Mouse (Mus musculus) adrenal gland, adult 2 months (tissue): ENCODE results near the gene Gm14296. TPM values are rescaled to one million over a fixed set of nuclear protein-coding genes. Genes with fewer than 3 reads are reported as not detected.
"Not testable (repeated sequence)": the region's sequence is repeated elsewhere in the genome, so short reads cannot be mapped to it uniquely, and the experiment has no call there.

Experiments used
- DNase-seq: peaks from one replicate; pipeline ENCODE4 v3.0.0; 2021
- long read RNA-seq: library from polyadenylated mRNA; stranded (forward); transcript quantifications from one replicate; pipeline ENCODE4 v2.0.0, GENCODE M21; 2021
- polyA plus RNA-seq: library from polyadenylated mRNA; depleted of rRNA; stranded (reverse); fragments of >200 nt; gene quantifications from 2 replicates; pipeline ENCODE4 v1.2.3, GENCODE M21; 2012; rRNA removed
- total RNA-seq, 2 experiments: library from RNA; stranded (reverse); gene quantifications; 2 replicates each; pipeline ENCODE4 v1.2.3; 2021

The Gm14296 gene
- total RNA-seq, result 10 to 100 TPM in 1 of 2 experiments, 1 to 10 TPM in 1; 6.4 to 11.8 TPM
- polyA plus RNA-seq, result 0.54 and 0.90 TPM in 2 replicates
- long read RNA-seq, partial matches to known transcripts, result 1 of 1 reads
- long read RNA-seq, other reads (novel, unspliced or antisense), result 0 of 1 reads

DNA sequence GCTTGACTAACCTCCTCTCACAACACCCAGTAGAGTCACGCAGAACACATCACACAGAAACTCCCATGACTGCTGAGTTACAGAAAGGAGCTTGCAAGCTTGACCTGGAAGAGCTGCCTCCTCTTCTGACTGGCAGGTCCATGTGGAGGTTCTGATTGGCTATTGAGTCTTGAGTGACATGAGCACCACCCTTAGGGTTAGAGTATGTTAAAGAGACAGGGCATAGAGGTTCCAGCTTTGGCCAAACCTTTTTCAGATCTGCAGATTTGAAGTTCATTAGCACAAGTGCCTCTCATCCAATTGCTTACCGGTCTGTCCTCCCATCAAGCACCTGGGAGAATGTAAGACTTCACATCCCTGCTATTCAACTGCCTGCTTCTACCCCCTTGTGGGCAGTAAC lies at the start of gene Gm14296:
Gm14296 (minus strand) TSS at position 101 of the 400 bp plus-strand sequence.
- not testable (repeated sequence) for DNase-seq

DNA sequence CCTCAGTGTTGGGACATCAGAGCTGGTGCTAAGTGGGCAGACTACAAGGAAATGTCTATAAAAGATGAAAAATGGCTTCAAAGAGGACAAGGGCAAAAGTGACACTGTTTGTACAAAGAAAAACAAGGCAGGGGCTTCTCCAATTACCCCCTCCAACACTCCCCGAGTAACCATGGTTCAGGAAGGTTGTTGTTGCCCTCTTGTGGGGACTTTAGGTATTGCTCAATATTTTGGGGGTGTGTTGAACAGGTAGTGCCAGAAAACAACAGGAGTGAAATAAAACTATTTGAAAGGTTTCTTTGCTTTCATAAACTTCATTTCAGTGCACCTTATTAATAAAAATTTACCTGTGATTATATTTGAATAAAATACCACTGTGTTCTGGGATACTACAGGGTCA lies 22.1 kb downstream of the Gm14296 start:
- not testable (repeated sequence) for DNase-seq

Other genes starting within 250 kb of the Gm14296 start
- 10 to 100 TPM; 11.0 to 13.0 TPM for gene Gm14305, start 219.5 kb downstream of the Gm14296 start, total RNA-seq
- 0.39 and 0.67 TPM in 2 replicates for gene Gm14305, start 219.5 kb downstream of the Gm14296 start, polyA plus RNA-seq
- gene Gm14295, start 129.2 kb downstream of the Gm14296 start, total RNA-seq, result 10 to 100 TPM in 1 of 2 experiments, 1 to 10 TPM in 1; 9.0 to 10.3 TPM
- 0.51 and 0.73 TPM in 2 replicates for gene Gm14295, start 129.2 kb downstream of the Gm14296 start, polyA plus RNA-seq
- gene Gm14408, start 96.7 kb downstream of the Gm14296 start, total RNA-seq, result not detected
- not detected in 2 replicates for gene Gm14408, start 96.7 kb downstream of the Gm14296 start, polyA plus RNA-seq
- 10 to 100 TPM; 23.1 to 40.2 TPM for gene Gm14419, start 73.1 kb upstream of the Gm14296 start, total RNA-seq
- 0.27 and 0.50 TPM in 2 replicates for gene Gm14419, start 73.1 kb upstream of the Gm14296 start, polyA plus RNA-seq
- gene Gm14401, start 146.5 kb upstream of the Gm14296 start, total RNA-seq, result 1 to 10 TPM in 1 of 2 experiments, under 1 TPM in 1; 0.73 to 1.6 TPM
- not detected in 2 replicates for gene Gm14401, start 146.5 kb upstream of the Gm14296 start, polyA plus RNA-seq